Mouse (Mus musculus) yolk sac, embryonic 10.5 days (tissue): ENCODE data around the gene Ndufa6.
"Not testable (repeated sequence)": the region's sequence is repeated elsewhere in the genome, so short reads cannot be mapped to it uniquely, and the experiment has no call there.

Source experiments
- DNase-seq: peaks from one replicate; pipeline ENCODE4 v3.0.0-alpha.2; 2017; ENCODE audit warnings: low spot score

Ndufa6 gene

DNA sequence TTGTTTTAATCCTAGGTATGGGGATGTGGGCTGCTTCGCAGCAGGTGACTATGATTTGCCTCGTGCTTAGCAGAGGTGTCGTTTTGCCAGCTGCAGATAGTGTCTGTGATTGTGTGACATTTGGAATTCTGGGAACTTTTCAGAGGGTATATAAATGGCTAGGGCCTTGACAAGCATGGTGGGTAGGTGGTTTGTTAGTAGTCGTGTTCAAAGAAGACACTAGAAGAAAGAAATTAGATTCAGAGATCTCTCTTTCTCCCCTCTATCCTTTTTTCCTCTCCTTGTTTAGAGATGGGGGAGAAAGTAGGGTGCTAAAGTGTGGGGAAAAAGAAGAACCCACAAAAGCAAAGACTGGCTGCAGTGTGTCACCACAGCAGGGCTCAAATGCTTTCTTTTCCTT is 14.0 kb upstream of the Ndufa6 start:
- no peak for DNase-seq

DNA sequence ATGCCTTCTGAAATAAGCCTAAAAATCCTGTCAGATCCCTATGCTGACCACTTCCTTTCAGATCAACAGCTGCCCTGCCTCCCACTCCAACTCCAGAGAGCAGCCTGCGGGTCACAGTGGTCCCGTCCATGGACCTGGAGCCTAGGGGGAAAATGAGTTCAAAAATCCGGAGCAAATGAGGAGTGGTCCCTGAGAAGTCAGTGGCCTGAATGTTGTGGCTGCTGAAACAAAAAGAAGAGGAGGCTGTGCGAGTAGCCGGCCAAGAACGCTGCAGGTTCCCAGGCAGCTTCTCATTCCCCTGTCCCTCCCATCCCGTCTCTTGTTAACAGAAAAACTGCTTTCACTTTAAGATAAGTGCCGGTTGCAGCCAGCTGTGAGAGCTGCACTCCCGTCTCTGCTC is 10.4 kb upstream of the Ndufa6 start:
- not testable (repeated sequence) for DNase-seq

DNA sequence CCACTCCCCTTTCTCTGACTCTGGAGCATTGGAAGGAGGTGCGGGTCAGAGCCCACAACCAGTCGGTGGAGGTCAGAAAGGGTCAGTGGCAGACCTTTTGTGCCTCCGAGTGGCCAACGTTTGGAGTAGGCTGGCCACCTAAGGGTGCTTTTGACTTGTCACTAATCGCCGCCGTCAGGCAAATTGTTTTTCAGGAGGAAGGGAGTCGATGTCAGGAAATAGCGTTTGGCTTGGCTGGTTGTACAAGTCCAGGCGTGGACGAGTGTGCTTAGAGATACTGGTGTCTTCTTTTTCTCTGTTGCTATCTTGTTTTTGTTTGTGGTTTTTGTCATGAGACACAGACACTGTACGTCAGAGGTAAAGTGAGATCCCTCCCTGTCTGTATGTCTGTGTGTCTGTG is 9.7 kb upstream of the Ndufa6 start:
- DNase-seq: not testable (repeated sequence)

DNA sequence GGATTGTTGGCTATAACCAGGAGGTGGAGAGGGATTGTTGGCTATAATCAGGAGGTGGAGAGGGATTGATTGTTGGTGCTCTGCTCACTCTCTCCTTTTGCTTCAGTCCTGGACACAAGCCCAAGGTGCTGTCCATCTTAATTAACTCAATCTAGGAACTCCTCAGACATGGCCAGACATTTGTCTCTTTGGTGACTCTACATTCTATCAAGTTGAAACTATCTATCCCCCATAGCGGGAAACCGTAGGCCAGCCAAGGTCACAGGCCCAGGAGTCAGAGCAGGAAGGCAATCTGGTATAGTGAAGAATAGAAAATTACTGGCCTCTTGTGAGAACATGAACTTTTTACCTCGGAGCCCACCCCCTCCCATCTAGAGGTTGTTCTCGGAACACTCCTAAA is 8.1 kb upstream of the Ndufa6 start:
- no peak for DNase-seq

DNA sequence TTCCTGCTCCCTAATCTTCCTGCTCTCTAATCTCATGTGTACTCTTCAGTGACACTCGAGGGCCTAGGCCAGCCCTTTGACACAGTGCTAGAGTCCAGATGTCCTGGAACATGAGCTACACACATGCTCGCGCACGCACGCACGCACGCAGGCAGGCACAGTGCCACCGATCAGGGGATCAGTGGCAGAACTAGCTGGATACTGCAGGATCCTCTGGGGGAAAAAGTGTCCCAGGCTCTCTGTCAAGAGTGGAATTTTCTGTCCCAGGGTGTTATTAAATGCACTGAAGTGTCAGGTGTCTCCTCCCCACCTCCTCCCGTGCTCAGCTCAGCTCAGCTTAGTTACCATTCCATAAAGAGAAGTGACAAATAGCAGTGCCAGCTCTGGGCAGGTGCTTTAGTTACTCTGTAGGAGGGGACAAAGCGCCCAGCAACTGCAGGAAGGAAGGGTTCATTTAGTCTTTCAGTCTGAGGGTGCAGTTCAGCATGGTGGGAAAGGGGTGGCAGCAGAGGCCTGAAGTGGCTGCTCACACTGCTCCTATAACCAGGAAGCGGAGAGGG is 7.4 kb upstream of the Ndufa6 start:
- no peak for DNase-seq

DNA sequence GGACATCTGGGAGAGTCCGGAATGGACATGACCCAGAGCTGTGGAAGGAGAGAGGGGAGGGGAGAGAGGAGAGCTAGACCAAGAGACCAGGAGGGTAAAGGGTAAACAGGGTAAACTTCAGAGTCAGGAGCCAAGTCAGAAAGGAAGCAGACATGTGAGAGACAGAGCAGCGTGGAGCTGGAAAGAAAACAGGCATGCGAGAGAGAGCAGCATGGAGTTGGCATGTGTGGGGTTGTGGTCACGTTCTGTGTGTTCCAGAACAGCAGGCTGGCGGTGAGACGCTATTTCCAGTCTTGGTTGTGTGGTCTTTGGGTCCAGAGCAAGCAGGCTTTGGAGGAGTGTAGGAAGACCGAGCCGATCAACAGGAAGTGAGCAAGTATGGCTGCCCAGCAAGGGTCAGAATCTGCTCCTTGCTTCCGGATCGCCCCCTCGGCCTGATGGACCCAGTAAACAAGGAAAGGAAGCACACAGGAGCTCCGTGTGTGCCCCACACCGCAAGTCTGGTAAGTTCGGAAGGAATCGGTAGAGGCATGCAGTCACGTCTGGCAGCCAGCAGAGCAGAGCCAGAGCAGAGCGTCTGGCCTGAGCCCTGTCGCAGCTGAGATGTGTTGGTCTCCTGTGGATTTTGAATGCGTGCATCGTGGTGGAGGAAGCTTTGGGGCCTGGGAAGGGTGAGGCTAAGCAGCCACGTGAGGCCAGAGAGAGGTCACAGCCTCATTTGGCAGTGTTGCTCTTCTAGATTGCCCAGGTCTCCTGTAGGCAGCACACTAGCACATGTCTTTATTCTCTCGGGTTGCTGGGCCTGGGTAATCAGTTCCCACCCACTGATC is 4.5 kb upstream of the Ndufa6 start:
- no peak for DNase-seq

DNA sequence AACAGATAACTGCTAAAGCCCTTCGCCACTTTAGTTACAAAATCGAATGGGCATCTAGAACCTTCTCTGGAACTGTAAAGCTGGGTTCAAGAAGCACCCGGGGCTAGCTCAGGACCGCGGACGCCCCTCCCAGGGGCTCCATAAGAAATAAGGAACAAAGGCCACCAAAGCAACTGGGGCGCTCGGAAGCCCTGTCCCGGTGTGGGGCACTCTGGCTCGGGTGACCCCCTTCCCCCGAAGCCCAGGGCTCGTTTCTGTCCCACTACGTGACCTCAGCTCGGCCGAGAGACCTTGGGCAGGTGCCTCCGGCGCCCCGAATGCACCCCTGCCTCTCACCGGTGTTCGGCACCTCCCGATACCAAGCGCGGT is 393 bp downstream of the Ndufa6 start:
- no peak for DNase-seq

DNA sequence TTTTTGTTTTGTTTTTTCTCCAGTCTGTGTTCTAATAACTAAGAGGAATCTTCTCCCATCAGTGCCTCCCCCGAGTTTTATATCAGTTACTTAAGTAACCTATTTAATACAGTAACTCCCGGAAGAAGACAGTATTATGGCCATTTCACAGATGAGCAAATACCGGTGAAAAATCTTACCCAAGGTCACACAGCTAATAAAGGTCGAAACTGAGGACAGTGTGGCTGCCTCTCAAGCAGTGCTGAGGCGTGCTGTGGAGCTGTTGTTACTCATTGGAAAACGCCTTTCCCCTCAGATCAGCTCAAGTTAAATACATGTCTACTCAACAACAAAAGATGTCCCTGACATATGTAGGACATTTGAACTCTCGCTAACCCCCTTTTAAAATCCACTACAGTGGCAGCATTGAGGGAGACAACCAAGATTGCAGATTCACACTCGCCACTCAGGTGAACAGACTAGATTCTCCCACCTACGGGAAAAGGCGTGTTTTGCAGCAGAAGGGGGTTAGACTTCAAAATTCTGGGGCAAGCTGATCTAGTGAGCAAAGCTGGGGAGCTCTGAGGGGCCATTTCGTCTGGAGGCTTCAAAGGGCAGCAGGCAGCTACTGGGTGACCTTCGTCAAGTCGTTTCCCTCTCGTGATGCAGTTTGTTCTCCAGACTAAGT is 911 bp downstream of the Ndufa6 start:
- DNase-seq: no peak

DNA sequence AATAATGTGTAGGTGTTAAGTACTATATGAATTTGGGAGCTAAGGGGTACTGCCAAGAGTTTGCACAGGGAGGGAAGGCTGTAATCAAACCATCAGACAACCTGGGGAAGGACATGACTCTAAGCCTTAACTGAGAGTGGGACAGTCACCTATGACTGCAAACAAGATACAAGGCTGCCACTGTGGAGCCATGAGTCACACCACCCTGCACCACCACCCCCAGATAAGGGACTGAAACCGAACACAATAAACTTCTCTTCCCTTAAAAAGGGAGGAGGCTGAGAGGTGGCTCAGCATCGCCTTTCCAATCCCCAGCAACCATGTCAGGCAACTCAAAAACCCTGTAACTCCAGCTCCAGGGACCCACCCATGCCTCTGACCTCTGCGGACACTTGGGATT is 2.6 kb downstream of the Ndufa6 start:
- DNase-seq: no peak

DNA sequence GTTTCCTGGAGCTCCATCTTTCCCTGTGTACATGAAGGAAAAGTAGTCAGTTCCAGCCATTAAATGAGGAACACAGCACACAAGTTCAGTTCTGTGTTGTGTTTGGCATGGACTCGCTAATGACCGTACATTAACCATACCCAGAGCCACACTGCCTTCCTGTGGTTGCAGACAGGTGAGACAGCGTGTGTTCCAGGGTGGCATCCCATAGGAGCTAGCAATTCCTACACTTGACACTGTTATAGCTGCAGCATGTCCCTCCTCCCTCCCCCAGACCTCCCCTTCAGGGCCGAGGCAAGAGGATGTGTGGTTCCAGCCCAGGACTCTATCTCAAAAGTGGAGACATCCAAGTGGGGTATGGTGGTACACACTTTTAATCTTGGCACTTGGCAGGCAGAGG is 3.8 kb downstream of the Ndufa6 start:
- DNase-seq: no peak

DNA sequence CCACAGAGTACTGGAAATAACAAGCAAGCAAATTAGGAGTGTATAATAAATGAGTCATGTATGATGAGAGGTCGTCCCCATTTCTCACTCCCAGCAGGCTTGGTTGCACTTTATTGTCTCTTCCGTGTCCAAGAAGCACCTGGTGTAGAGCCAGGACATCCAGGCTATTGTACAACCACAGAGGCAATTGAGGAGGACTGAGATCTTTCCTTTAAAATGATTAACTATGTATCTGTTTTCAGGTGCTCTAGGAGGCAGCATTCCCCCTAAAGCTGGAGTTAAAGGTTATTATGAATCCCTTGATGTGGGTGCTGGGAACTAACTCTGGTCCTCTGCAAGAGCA is 5.2 kb downstream of the Ndufa6 start:
- DNase-seq: no peak

DNA sequence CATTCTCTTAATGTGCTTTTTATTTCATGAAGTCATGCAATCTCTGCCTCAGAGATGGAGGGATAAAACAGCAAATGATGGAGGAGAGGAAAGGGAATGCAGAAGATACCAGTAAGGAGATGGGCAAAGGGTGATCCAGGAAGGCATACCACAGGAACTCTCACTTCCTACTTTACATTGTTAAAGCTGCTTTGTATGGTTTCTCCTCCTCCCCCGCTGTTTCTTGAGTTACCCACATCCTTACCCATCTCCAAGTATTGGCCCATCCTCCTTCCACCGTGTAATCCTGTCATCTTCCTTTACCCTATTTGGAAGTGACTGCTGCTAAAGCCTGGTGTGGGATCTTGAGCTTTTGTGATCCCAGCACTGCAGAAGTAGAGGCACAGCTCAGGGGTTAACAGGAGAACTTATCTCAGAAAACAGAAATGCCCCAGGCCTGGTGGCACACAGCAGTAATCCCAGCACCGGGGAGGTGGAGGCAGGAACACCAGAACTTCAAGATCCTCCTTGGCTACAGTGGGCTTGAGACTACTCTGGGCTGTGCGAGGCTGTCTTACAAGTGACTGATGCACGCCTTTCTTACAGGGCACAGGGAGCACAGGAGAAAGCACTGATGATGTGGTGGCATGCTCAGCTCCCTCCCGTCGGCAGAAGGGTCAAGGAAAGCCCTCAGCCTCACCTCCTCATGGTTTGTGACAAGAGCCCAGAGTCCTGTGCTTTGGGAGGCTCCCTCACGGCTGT is 5.7 kb downstream of the Ndufa6 start:
- DNase-seq: no peak

DNA sequence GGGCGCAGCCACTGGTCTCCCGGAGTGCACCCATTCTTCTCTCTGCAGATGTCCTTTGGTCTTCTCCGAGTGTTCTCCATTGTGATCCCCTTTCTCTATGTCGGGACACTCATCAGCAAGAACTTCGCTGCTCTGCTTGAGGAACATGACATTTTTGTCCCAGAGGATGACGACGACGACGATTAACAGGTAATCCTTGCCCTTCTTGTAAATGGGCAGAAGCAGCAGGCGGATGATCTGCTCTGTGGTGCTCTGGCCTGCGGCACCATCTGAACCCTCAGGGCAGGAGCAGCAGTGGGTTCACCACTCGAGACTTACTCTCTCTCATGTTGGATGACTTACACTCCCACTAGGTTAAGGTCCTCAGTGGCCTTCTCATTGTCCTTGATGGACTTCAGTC is 6.3 kb downstream of the Ndufa6 start:
- DNase-seq: no peak

DNA sequence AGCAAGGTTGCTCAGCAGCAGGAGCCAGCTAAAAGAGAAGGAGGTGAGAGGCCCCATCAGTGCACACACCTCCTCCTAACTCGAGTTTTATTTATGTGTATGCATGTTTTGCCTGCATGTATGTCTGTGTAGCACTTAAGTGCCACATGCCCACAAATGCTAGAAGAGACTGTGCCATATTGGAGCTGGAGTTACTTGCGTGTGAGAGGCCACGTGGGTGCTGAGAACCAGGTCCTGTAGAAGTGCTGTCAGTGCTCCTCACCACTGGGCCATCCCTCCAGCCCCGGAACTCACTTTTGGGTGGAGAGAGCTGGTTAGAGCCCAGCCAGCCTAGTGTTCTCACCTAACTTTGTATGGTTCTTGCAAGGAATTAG is 6.8 kb downstream of the Ndufa6 start:
- DNase-seq: no peak

DNA sequence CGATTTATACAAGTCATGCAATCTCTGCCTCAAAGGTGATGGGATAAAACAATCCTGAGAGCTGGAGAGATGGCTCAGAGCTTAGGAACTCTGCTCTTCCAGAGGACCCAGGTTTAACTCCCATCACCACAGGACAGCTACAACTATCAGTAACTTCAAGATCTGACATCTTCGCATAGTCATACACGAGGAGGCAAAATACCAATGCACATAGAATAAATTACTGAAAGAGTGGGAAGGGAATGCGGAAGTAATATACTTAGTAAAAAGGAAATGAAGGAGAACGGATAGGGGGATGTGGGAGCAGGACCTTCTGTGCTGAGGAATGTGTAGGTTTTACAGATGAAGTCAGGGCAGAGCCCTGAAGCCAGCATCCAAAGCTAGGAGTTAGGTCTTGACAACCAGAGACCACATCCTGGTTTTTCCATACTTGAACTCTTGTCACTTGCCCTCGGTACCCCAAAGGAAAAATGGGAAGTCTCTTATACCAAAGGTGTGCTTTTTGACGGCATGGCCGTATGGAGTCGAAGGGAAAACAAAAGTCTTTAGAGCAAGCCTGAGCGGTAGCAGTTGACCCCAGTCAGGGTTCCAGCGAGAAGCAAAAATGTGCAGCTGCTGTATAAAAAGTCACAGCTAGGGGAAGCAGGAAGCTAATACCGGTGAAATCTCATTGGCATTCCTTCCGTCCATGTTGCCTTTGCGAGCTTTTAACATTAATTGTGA is 7.4 kb downstream of the Ndufa6 start:
- DNase-seq: no peak

DNA sequence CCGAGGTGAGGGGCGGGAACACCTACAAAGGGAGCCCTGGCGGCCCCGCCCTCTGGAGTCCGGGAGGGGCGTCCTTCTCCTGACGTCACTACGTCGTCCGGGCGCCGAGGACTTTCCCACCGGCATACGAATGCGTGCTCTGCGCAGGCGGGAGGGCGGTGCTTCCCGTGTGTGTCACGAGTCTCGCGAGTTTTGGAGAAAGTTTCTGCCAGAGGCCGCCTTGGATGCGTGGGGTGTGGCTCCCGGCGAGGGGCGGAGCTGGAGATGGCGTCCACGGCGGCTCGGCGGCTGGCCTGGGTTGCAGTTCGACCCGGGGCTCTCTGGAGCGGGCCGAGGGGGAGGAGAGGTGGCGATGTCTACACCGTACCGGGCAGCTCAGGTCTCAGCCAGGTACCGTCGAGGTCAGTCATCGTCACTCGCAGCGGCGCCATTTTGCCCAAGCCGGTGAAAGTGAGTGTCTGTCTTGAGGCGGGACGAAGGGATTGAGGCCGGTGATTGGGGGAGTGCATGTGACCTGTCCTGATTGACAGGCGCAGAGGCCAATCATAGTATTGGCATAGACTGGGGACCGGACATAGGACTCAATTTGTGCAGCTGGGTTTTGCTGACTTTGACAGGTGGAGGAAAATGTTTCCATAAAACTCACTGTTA is 8.2 kb downstream of the Ndufa6 start:
- peak; percentile 99 for DNase-seq

DNA sequence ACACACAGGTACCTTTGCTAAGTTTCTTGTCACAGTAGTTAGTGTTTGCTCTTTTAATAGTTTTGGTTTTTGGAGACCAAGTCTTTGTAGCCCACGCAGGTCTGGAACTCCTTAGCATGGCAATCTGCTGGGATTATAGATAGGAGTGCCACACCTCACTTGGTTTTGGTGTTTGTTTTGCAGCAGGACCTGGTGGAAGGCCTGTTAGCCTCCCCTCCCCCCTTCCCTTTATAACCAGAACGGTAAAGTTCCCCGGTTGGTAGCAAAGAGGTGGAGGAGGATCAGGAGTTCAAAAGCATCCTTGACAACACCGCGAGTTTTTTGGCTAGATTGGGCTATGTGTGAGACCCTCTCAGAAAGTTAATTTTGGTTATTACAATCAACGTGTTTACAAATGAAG is 9.2 kb downstream of the Ndufa6 start:
- peak; percentile 28 for DNase-seq

DNA sequence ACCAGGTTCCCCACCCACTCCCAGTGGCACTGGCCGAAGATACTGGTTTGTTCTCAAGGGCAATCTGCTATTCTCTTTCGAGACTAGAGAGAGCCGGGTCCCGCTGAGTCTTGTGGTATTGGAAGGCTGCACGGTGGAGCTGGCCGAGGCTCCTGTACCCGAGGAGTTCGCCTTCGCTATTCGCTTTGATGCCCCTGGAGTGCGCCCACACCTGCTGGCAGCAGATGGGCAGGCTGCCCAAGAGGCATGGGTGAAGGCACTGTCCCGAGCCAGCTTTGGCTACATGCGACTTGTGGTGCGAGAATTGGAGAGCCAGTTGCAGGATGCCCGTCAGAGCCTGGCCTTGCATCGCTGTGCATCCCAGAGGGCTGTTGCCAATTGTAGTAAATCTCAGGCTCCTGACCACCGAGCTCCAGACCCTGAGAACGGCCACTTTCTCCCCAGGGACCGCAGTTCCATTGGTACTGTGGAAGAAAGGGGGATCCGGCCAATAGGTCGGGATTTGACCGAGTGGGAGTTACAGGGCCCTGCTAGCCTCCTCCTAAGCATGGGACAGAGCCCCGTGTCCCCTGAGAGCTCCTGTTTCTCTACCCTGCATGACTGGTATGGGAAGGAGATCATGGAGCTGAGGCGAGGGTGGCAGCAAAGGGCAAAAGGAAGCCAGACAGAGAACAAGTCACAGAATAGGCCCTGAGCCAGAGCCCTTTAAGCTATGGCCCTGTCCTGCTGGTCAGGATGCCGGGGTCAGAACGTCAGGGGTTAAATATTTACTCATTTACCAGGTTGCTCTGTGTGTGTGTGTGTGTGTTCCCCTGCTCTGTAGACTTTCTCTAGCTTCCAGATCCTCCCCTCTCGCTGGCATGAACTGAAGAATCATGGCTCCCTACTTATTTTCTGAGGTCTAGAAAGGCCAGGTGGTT is 10.5 kb downstream of the Ndufa6 start:
- peak; percentile 66 for DNase-seq

DNA sequence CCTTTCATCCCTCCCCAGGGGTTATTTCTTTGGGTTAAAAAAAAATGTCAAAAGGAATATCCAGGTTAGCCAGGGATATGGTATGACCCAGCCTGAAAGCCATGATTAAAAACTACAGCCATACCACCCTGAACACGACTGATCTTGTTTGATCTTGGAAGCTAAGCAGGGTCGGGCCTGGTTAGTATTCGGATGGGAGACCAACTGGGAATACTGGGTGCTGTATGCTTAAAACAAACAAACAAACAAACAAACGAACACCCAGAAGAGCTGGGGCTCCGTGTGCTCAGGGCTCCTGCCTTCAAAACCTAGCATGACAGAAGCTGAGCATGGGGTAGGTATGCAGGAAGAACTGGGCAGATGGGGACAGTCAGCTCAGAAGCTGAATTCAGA is 11.6 kb downstream of the Ndufa6 start:
- DNase-seq: no peak

DNA sequence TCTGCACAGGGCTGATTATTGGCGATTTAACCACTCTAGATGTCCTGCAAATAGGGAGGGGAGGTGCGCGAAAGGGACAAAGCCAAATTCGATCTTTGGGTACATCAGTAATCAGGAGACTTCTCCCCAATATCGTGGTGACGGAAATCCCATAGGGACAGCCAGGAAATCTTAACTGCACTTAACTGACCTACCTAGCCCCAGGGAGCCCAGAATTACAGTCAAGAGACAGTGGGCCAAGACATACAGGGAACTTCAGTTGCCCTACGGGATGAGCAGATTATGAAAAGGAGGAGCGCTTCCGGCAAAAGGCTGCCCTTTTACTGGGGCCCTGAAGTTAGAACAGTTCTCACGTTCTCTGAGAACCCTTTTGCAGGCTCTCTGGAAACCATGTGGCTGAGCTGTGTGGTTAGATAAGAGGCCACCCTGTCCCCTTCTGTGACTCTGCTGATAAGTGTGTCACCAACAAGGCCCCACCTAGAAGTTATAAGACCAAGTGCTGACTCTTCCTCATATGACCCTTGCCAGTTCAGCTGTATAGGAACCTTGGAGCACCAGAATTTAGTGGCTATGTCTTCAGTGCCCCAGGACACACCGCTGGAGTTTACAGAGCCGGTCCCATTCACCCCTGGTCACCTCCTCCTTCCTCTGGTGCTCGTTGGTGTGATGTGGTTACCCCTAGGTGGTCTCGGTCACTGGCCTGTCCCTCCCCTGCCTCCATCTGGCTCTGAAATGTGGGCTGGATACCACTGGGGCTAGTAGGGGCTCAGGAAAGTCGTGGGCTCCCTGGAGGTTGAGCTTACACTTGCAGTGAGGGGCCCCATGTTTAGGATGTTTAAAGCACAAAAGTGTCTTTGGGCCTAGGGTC is 12.2 kb downstream of the Ndufa6 start:
- DNase-seq: peak; percentile 62
